Mouse (Mus musculus) G1E (cell line): Measurements from ENCODE around the gene Pfn1. TPM values are rescaled to one million over a fixed set of nuclear protein-coding genes. Genes with fewer than 3 reads are reported as not detected.

ENCODE experiments used
- ATAC-seq: 2 replicates; pipeline ENCODE4 v1.8.0; 2016; ENCODE audit warnings: mild to moderate bottlenecking; ENCODE audit not compliant: insufficient number of reproducible peaks, poor library complexity, low FRiP score, severe bottlenecking; ENCODE audit errors: extremely low read depth
- DNase-seq: peaks from one replicate; pipeline ENCODE4 v3.0.0; 2012; ENCODE audit warnings: low spot score
- H3K27me3 ChIP-seq: 2 replicates; pipeline ENCODE4 v1.6.1; 2012; ENCODE audit warnings: mild to moderate bottlenecking, low read length, inconsistent platforms; ENCODE audit not compliant: insufficient read depth
- H3K36me3 ChIP-seq: replicated peaks from 2 replicates; pipeline ENCODE3; 2012; ENCODE audit warnings: mild to moderate bottlenecking, inconsistent platforms
- H3K4me1 ChIP-seq: 2 replicates; pipeline ENCODE4 v1.6.1; 2012; ENCODE audit warnings: low read depth, low read length, inconsistent platforms, mixed read lengths; ENCODE audit not compliant: insufficient read depth
- H3K4me3 ChIP-seq: 2 replicates; pipeline ENCODE4 v1.5.1; 2012; ENCODE audit warnings: low read depth, mild to moderate bottlenecking, inconsistent platforms, low read length, moderate library complexity, mixed read lengths
- H3K9me3 ChIP-seq: replicated peaks from 2 replicates; pipeline ENCODE4 v1.6.1; 2012; ENCODE audit warnings: inconsistent platforms
- CTCF ChIP-seq: IDR thresholded peaks from 2 replicates; pipeline ENCODE4 v1.5.1; 2012; ENCODE audit warnings: low read depth, low read length, inconsistent platforms, mixed read lengths
- GATA1 ChIP-seq: IDR thresholded peaks from 2 replicates; pipeline ENCODE4 v1.6.1; 2012; ENCODE audit warnings: borderline replicate concordance, low read length, inconsistent platforms, mixed read lengths
- GATA2 ChIP-seq: IDR thresholded peaks from 2 replicates; pipeline ENCODE4 v1.6.1; 2012; ENCODE audit warnings: low read depth, low read length, inconsistent platforms, borderline replicate concordance
- POLR2AphosphoS5 ChIP-seq: IDR thresholded peaks from 2 replicates; pipeline ENCODE4 v1.6.1; 2012; ENCODE audit warnings: low read depth, low read length, inconsistent platforms; ENCODE audit not compliant: insufficient replicate concordance
- TAL1 ChIP-seq: conservative IDR thresholded peaks from 2 replicates; pipeline ENCODE4 v1.6.1; 2012; ENCODE audit warnings: low read depth, low read length, inconsistent platforms, mixed read lengths
- polyA plus RNA-seq: library from polyadenylated mRNA; stranded (reverse); fragments of >175 nt; gene quantifications from 2 replicates; pipeline ENCODE4 v1.2.3, GENCODE M21; 2012
- total RNA-seq, 2 experiments: library from RNA; stranded (forward) in 1 of 2; stranded (reverse) in 1 of 2; fragments of 200-1000 nt in 1 of 2; fragments of >200 nt in 1 of 2; fragmentation: Nextera tagmentation in 1 of 2; gene quantifications; 2 replicates each; pipeline ENCODE4 v1.2.3; 2014 to 2017

The Pfn1 gene
- total and polyA plus RNA-seq, 3 experiments: 774 to 3,649 (median 804) TPM

DNA sequence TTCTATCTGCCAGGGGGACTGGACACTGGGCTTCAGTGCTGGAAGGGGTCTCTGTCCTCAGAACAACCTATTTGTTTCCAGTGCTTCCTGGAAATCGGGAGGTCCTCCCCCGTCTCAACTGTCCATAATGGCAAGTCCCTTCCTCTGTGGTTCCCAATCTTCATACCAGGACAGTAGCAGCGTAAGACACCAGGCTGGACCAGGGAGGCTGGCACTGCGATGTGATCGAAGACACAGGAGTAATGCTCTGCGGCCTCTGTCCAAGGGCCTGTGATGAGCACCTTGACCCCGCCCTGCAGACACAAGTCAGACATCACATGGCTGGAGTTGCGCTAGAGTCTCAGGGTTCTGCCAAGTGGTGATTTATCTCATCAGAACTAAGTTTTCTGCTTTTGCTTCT, 24.9 kb upstream of the Pfn1 start:
- H3K4me3 ChIP-seq: no peak overlapping the region
- no peaks in the 10 kb centered on the region for H3K9me3 ChIP-seq
- H3K4me1 ChIP-seq: peaks cover 36% of the 10 kb centered on the region
- ATAC-seq: no peak
- peaks cover 94% of the 10 kb centered on the region for H3K36me3 ChIP-seq
- no peak for DNase-seq
- TF ChIP-seq TAL1 (no peak), POLR2AphosphoS5 (no peak), GATA2 (no peak), GATA1 (no peak), CTCF (no peak)
- H3K27me3 ChIP-seq: no peaks in the 10 kb centered on the region

DNA sequence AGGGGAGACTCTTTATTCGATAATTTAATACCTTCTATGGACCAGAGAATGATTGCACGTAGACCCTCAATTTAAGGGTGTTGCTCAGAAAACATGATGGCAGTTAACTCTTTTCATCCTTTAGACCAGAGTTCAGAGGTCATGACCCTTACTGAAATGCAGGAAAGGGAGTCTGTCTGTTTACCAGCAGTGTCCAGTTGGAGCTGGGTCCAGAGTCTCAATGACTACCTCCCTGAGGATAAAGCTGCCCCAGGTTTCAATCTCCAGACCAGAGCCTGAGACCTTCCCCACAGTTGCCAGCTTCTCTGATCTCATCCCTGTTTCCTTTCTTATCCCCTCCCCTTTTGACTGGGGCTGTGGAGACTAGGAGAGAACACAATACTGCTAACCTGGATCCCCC, 24.1 kb upstream of the Pfn1 start:
- H3K4me1 ChIP-seq: peaks cover 39% of the 10 kb centered on the region
- no peak overlapping the region for H3K4me3 ChIP-seq
- ATAC-seq (no peak), DNase-seq (no peak)
- peaks cover 94% of the 10 kb centered on the region for H3K36me3 ChIP-seq
- no peaks in the 10 kb centered on the region for H3K27me3 ChIP-seq
- no peak for TF ChIP-seq GATA2
- no peak for TF ChIP-seq CTCF
- TF ChIP-seq POLR2AphosphoS5: no peak
- TF ChIP-seq TAL1: no peak
- no peak for TF ChIP-seq GATA1
- no peaks in the 10 kb centered on the region for H3K9me3 ChIP-seq

GRCm38 (mm10) chr11:70678092-70678491, 23.6 kb upstream of the Pfn1 start:
- no peaks in the 10 kb centered on the region for H3K9me3 ChIP-seq
- no peak for DNase-seq
- peaks cover 38% of the 10 kb centered on the region for H3K4me1 ChIP-seq
- H3K4me3 ChIP-seq: no peak overlapping the region
- H3K36me3 ChIP-seq: peaks cover 90% of the 10 kb centered on the region
- no peaks in the 10 kb centered on the region for H3K27me3 ChIP-seq
- TF ChIP-seq POLR2AphosphoS5 (no peak), CTCF (no peak), GATA1 (no peak), GATA2 (no peak), TAL1 (no peak)
- ATAC-seq: no peak

DNA sequence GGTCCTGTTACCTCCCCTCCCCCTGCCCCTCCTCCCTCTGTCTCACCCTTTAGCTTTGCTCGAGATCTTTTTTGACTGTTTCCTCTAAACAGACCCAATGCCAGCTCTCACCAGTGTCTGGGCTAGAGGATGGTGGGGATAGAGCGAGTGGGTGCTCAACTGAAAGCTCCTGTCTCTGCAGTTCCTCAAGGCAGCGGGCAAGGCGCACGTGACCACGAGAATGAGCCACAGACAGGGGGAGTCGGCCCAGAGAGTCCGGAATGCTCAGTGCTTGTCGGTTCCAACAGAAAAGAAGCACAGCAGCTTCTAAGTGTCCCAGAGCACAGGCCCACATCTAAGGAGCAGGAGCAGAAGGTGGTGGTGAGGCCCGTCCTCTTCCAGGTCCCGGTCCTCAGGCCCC, 20.1 kb upstream of the Pfn1 start:
- Histone ChIP-seq H3K27me3 (no peaks in the 10 kb centered on the region), H3K9me3 (no peaks in the 10 kb centered on the region), H3K4me3 (no peak overlapping the region), H3K36me3 (peaks cover 87% of the 10 kb centered on the region), H3K4me1 (peaks cover 34% of the 10 kb centered on the region)
- no peak for ATAC-seq
- DNase-seq: no peak
- no peak for TF ChIP-seq CTCF
- TF ChIP-seq GATA1: no peak
- no peak for TF ChIP-seq POLR2AphosphoS5
- TF ChIP-seq GATA2: no peak
- no peak for TF ChIP-seq TAL1

- no peaks in the 10 kb centered on the region for H3K27me3 ChIP-seq
- DNase-seq: no peak
- H3K36me3 ChIP-seq: peaks cover 82% of the 10 kb centered on the region
- H3K4me3 ChIP-seq: no peak overlapping the region
- TF ChIP-seq POLR2AphosphoS5 (no peak), CTCF (no peak), GATA2 (no peak), GATA1 (no peak), TAL1 (no peak)
- no peaks in the 10 kb centered on the region for H3K9me3 ChIP-seq
- ATAC-seq: no peak
- peaks cover 32% of the 10 kb centered on the region for H3K4me1 ChIP-seq
These were observed 19.6 kb upstream of the Pfn1 start for GRCm38 (mm10) chr11:70674014-70674413.

- no peaks in the 10 kb centered on the region for H3K27me3 ChIP-seq
- H3K9me3 ChIP-seq: no peaks in the 10 kb centered on the region
- TF ChIP-seq TAL1 (no peak), POLR2AphosphoS5 (no peak), GATA1 (no peak), GATA2 (no peak), CTCF (no peak)
- no peak for DNase-seq
- H3K4me1 ChIP-seq: peaks cover 52% of the 10 kb centered on the region
- H3K36me3 ChIP-seq: peaks cover 72% of the 10 kb centered on the region
- ATAC-seq: no peak
- no peak overlapping the region for H3K4me3 ChIP-seq
These were observed 17.0 kb upstream of the Pfn1 start for GRCm38 (mm10) chr11:70671333-70672047.

DNA sequence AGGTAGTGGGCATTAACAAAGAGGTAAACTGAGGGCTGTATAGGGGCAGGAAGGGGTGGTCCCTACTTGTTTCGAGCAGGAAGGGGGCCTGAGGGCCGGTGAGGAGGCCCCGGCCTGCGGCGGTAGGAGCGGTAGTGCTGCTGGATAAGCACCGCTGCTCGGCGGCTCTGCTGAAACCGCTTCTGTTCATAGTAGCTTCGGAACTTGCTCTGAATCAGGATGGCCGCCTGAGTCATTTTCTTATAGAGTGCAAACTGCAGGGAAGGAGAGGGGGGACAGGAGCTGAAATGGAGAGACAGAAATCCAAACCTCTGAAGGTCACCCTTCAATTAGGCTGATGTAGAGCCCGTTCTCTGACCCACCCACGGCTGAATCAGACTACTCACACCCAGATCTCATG, 16.0 kb upstream of the Pfn1 start:
- ATAC-seq: no peak

More for the DNA sequence above, 16.0 kb upstream of the Pfn1 start:
- H3K27me3 ChIP-seq: no peaks in the 10 kb centered on the region
- no peak for TF ChIP-seq POLR2AphosphoS5
- DNase-seq: no peak
- no peaks in the 10 kb centered on the region for H3K9me3 ChIP-seq
- H3K36me3 ChIP-seq: peaks cover 72% of the 10 kb centered on the region
- peaks cover 52% of the 10 kb centered on the region for H3K4me1 ChIP-seq
- H3K4me3 ChIP-seq: peak overlapping the region; percentile 77; the same call in 1 of the 2 replicates
